Mouse (Mus musculus) hindbrain, embryonic 12.5 days (tissue): ENCODE data around the gene Kcne2. TPM values are rescaled to one million over a fixed set of nuclear protein-coding genes. Genes with fewer than 3 reads are reported as not detected.

Source experiments
- ATAC-seq: fragments of 200-750 bp; cut with Nextera tagmentation; 2 replicates; pipeline ENCODE4 v1.8.0; 2017; ENCODE audit warnings: moderate TSS enrichment; ENCODE audit not compliant: low FRiP score
- H3K27ac ChIP-seq: fragments of 300-500 bp; sonication (generic); 2 replicates; pipeline ENCODE4 v1.5.1; 2016; ENCODE audit warnings: mild to moderate bottlenecking
- H3K27me3 ChIP-seq: fragments of 300-500 bp; sonication (generic); 2 replicates; pipeline ENCODE4 v1.6.1; 2016; ENCODE audit warnings: mild to moderate bottlenecking
- H3K36me3 ChIP-seq: fragments of 300-500 bp; sonication (generic); 2 replicates; pipeline ENCODE4 v1.6.1; 2016; ENCODE audit warnings: mild to moderate bottlenecking
- H3K4me1 ChIP-seq: fragments of 300-500 bp; sonication (generic); 2 replicates; pipeline ENCODE4 v1.6.1; 2016
- H3K4me2 ChIP-seq: fragments of 300-500 bp; sonication (generic); replicated peaks from 2 replicates; pipeline ENCODE4 v1.6.1; 2016; ENCODE audit warnings: mild to moderate bottlenecking
- H3K4me3 ChIP-seq: fragments of 300-500 bp; sonication (generic); 2 replicates; pipeline ENCODE4 v1.5.1; 2016; ENCODE audit warnings: mild to moderate bottlenecking
- H3K9ac ChIP-seq: fragments of 300-500 bp; sonication (generic); 2 replicates; pipeline ENCODE4 v1.6.1; 2016; ENCODE audit warnings: mild to moderate bottlenecking, moderate library complexity
- H3K9me3 ChIP-seq: fragments of 300-500 bp; sonication (generic); replicated peaks from 2 replicates; pipeline ENCODE4 v1.6.1; 2016; ENCODE audit warnings: mild to moderate bottlenecking
- WGBS: fragments of 180-500 bp; shearing (Covaris S2); methylation state at CpG from one replicate; pipeline ENCODE4 v1.1.7; 2016; 5-methylcytosine and 5-hydroxymethylcytosine counted together
- polyA plus RNA-seq: library from polyadenylated mRNA; unstranded; fragments of >200 nt; fragmentation: Nextera tagmentation; extraction: Ambion mirVana; gene quantifications from 2 replicates; pipeline ENCODE4 v1.2.1, GENCODE M21; 2016

Gene Kcne2
- 17.7 and 25.6 TPM in 2 replicates for polyA plus RNA-seq

GRCm38 (mm10) chr16:92292101-92292500, at the start of gene Kcne2:
TSS of gene Kcne2 (plus strand) at chr16:92292389.
- Histone ChIP-seq H3K36me3 (no peaks in the 10 kb centered on the region), H3K4me3 (no peak within 1 kb of the TSS), H3K27ac (no peak within 1 kb of the TSS), H3K4me2 (no peak within 1 kb of the TSS), H3K9ac (no peak within 1 kb of the TSS), H3K27me3 (no peaks in the 10 kb centered on the region), H3K9me3 (no peaks in the 10 kb centered on the region), H3K4me1 (peaks cover 7% of the 10 kb centered on the region)
- no peak for ATAC-seq
- 75% methylated on average over 10 of the region's 10 CpGs for WGBS

DNA sequence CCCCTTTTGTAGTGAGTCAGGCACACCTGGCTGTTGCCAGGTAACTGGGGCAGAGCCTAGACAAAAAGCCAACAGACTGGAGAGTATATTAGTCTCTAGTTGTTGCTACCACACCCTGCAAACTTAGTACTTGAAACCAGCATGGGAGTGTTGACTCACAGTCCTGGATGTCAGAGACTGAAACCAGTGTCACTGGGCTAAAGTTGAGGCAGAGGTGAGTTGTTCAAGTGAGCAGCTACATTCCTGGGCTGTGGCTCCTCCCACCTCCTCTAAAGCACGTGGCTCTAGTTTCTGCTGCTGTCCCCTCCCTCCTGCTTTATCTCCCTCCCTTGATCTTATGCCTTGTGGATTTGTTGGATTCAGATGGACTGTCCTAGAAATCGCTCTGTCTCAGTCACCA, 46.3 kb upstream of the Kcne2 start:
- no peak overlapping the region for H3K4me2 ChIP-seq
- no peaks in the 10 kb centered on the region for H3K27me3 ChIP-seq
- ATAC-seq = no peak
- no peaks in the 10 kb centered on the region for H3K36me3 ChIP-seq
- H3K4me1 ChIP-seq = no peaks in the 10 kb centered on the region
- no peak overlapping the region for H3K27ac ChIP-seq
- 50% methylated on average over 2 of the region's 2 CpGs for WGBS
- H3K9me3 ChIP-seq = no peaks in the 10 kb centered on the region
- no peak overlapping the region for H3K4me3 ChIP-seq
- no peak overlapping the region for H3K9ac ChIP-seq

- no peak for ATAC-seq
- Histone ChIP-seq H3K4me2 (no peak overlapping the region), H3K4me3 (no peak overlapping the region), H3K9ac (no peak overlapping the region), H3K36me3 (no peaks in the 10 kb centered on the region), H3K4me1 (no peaks in the 10 kb centered on the region), H3K27ac (no peak overlapping the region), H3K9me3 (no peaks in the 10 kb centered on the region), H3K27me3 (no peaks in the 10 kb centered on the region)
- WGBS = 54% methylated on average over 2 of the region's 2 CpGs
Observed at GRCm38 (mm10) chr16:92246974-92247373, 45.2 kb upstream of the Kcne2 start.

DNA sequence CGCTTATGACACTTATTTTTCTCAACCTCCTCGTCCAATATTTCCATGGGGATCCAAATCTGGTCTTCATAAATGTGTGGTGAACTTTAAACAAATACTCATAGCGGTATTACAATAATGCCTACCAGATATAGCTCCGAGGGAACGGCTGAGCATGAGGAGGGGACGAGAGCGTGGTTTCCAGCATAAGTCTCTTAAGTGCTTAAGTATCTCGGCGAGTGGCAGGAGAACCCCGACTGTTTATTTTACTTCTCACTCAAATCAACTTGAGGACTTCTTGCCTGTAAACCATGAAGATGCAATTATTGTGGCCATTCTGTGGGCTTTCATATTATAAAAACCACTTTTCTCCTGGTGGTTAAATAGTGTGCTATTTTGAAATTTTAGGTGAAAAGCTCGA, 44.5 kb upstream of the Kcne2 start:
- Histone ChIP-seq H3K9me3 (no peaks in the 10 kb centered on the region), H3K4me1 (no peaks in the 10 kb centered on the region), H3K4me3 (no peak overlapping the region), H3K9ac (no peak overlapping the region), H3K27ac (no peak overlapping the region), H3K36me3 (no peaks in the 10 kb centered on the region), H3K27me3 (no peaks in the 10 kb centered on the region), H3K4me2 (no peak overlapping the region)
- ATAC-seq = no peak
- WGBS = 87% methylated on average over 11 of the region's 11 CpGs

- Histone ChIP-seq H3K4me1 (no peaks in the 10 kb centered on the region), H3K36me3 (no peaks in the 10 kb centered on the region), H3K27ac (no peak overlapping the region), H3K9ac (no peak overlapping the region), H3K9me3 (no peaks in the 10 kb centered on the region), H3K4me3 (no peak overlapping the region), H3K4me2 (no peak overlapping the region), H3K27me3 (no peaks in the 10 kb centered on the region)
- WGBS = 88% methylated on average over 3 of the region's 3 CpGs
- ATAC-seq = no peak
Observed at GRCm38 (mm10) chr16:92249681-92250080, 42.5 kb upstream of the Kcne2 start.

DNA sequence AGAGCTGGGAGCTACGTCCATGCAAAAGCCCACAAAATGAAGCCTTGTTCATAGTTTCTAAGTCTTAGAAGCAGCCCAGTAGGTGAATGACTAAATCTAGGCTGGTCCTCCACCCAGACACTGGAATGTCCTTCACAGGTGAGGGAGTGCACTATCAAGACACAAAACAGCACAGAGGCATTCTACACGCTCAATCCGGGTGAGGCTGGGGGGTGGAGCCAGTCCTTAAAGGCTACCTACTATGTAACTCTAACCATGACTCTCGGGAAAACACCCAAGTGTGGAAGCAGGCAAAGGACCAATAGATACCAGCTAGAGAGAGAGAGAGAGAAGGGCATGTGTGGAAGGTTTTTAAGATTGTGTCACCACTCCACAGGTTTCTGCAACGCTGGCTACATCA, 41.7 kb upstream of the Kcne2 start:
- ATAC-seq = no peak
- H3K9ac ChIP-seq = no peak overlapping the region
- WGBS = 91% methylated on average over 5 of the region's 5 CpGs
- H3K4me1 ChIP-seq = no peaks in the 10 kb centered on the region
- no peaks in the 10 kb centered on the region for H3K9me3 ChIP-seq
- no peak overlapping the region for H3K4me2 ChIP-seq
- H3K27ac ChIP-seq = no peak overlapping the region
- H3K36me3 ChIP-seq = no peaks in the 10 kb centered on the region
- H3K4me3 ChIP-seq = no peak overlapping the region
- no peaks in the 10 kb centered on the region for H3K27me3 ChIP-seq

GRCm38 (mm10) chr16:92254316-92254715, 37.9 kb upstream of the Kcne2 start:
- 77% methylated on average over 3 of the region's 3 CpGs for WGBS
- ATAC-seq = no peak

GRCm38 (mm10) chr16:92267861-92268260, 24.3 kb upstream of the Kcne2 start:
- Histone ChIP-seq H3K4me3 (no peak overlapping the region), H3K27me3 (no peaks in the 10 kb centered on the region), H3K27ac (no peak overlapping the region), H3K9ac (no peak overlapping the region), H3K4me2 (no peak overlapping the region), H3K36me3 (no peaks in the 10 kb centered on the region), H3K4me1 (no peaks in the 10 kb centered on the region), H3K9me3 (no peaks in the 10 kb centered on the region)
- WGBS = 78% methylated on average over 12 of the region's 12 CpGs
- ATAC-seq = no peak

More at GRCm38 (mm10) chr16:92254316-92254715, 37.9 kb upstream of the Kcne2 start:
- no peaks in the 10 kb centered on the region for H3K36me3 ChIP-seq
- no peaks in the 10 kb centered on the region for H3K9me3 ChIP-seq
- no peak overlapping the region for H3K4me2 ChIP-seq
- no peak overlapping the region for H3K4me3 ChIP-seq
- H3K27me3 ChIP-seq = no peaks in the 10 kb centered on the region
- no peaks in the 10 kb centered on the region for H3K4me1 ChIP-seq
- no peak overlapping the region for H3K9ac ChIP-seq
- H3K27ac ChIP-seq = no peak overlapping the region

DNA sequence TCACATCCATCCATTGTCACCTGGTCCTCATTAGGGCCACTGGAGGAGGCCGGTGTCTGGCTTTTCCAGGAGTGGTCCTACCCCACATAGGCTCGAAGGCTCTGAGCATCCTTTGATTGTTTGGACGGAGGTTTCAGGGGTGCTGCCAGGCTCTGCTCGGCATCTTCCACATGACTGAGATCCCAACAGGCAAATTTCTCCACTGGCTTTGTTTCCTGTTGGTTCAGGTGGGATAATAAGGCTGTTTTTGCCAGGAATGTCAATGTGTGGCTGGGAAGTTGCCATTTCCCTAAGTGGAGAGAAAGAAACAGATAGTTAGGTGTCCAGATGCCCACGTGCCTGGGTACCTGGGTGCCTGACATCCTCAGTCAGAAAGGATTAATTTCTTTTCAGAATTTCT, 17.7 kb upstream of the Kcne2 start:
- Histone ChIP-seq H3K4me3 (no peak overlapping the region), H3K27me3 (no peaks in the 10 kb centered on the region), H3K9ac (no peak overlapping the region), H3K36me3 (no peaks in the 10 kb centered on the region), H3K4me2 (no peak overlapping the region), H3K4me1 (no peaks in the 10 kb centered on the region), H3K9me3 (no peaks in the 10 kb centered on the region), H3K27ac (no peak overlapping the region)
- 73% methylated on average over 5 of the region's 5 CpGs for WGBS
- ATAC-seq = no peak

DNA sequence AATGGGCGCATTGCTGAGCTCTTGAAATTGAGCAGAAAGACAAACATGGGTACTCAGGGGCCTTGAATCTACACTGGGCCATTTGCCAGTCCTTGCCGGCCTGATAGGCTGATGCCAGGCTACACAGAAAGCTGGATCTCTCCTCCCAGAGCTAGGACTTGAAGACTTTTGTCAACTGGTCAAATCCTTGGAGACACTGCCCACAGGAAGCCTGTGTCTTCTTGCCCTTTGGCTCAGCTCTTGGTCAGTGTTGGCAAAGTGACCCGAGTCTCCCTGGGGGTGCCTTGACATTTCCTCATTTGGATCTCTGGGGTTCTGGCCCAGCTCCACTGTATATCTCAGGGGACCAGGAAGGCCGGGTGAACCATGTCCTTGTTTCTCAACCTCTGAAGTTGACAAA, 16.7 kb upstream of the Kcne2 start:
- no peaks in the 10 kb centered on the region for H3K36me3 ChIP-seq
- no peak overlapping the region for H3K27ac ChIP-seq
- H3K4me3 ChIP-seq = no peak overlapping the region
- 88% methylated on average over 4 of the region's 4 CpGs for WGBS
- no peak overlapping the region for H3K9ac ChIP-seq
- H3K27me3 ChIP-seq = no peaks in the 10 kb centered on the region
- H3K9me3 ChIP-seq = no peaks in the 10 kb centered on the region
- no peaks in the 10 kb centered on the region for H3K4me1 ChIP-seq
- ATAC-seq = no peak
- no peak overlapping the region for H3K4me2 ChIP-seq

- no peaks in the 10 kb centered on the region for H3K9me3 ChIP-seq
- H3K4me1 ChIP-seq = no peaks in the 10 kb centered on the region
- no peak overlapping the region for H3K27ac ChIP-seq
- H3K9ac ChIP-seq = no peak overlapping the region
- no peak overlapping the region for H3K4me2 ChIP-seq
- H3K36me3 ChIP-seq = no peaks in the 10 kb centered on the region
- H3K27me3 ChIP-seq = no peaks in the 10 kb centered on the region
- H3K4me3 ChIP-seq = no peak overlapping the region
- no peak for ATAC-seq
- WGBS = 70% methylated on average over 5 of the region's 5 CpGs
Observed at GRCm38 (mm10) chr16:92282671-92283070, 9.5 kb upstream of the Kcne2 start.

GRCm38 (mm10) chr16:92285068-92285467, 7.1 kb upstream of the Kcne2 start:
- WGBS = 53% methylated on average over 10 of the region's 10 CpGs
- H3K4me3 ChIP-seq = no peak overlapping the region
- H3K36me3 ChIP-seq = no peaks in the 10 kb centered on the region
- no peak for ATAC-seq
- no peaks in the 10 kb centered on the region for H3K9me3 ChIP-seq
- H3K27me3 ChIP-seq = no peaks in the 10 kb centered on the region
- H3K4me2 ChIP-seq = no peak overlapping the region
- H3K4me1 ChIP-seq = no peaks in the 10 kb centered on the region
- no peak overlapping the region for H3K27ac ChIP-seq
- H3K9ac ChIP-seq = no peak overlapping the region

DNA sequence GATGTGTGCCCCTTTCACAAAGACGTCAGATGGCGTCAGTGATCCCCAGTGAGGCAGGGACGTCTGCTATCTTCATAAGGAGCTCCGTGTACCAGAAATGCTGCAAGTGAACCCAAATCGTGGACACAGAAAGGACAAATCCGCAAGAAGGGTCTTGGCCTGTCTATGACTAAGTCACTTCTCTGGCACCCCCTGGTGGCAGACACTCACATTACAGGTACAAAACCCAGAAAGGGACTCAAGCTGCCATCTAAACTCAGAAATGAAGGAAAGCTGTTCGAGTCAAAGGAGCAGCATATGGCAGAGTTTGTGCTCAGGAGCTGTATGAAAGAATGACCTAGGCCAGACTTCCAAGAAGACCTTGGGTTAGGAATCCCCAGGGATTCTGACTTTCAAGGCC, 5.6 kb upstream of the Kcne2 start:
- H3K27me3 ChIP-seq = no peaks in the 10 kb centered on the region
- ATAC-seq = no peak
- H3K9ac ChIP-seq = no peak overlapping the region
- H3K9me3 ChIP-seq = no peaks in the 10 kb centered on the region
- no peaks in the 10 kb centered on the region for H3K36me3 ChIP-seq
- 15% methylated on average over 7 of the region's 7 CpGs for WGBS
- H3K4me3 ChIP-seq = no peak overlapping the region
- H3K27ac ChIP-seq = no peak overlapping the region
- H3K4me1 ChIP-seq = no peaks in the 10 kb centered on the region
- no peak overlapping the region for H3K4me2 ChIP-seq

- no peak overlapping the region for H3K4me3 ChIP-seq
- no peak overlapping the region for H3K27ac ChIP-seq
- no peaks in the 10 kb centered on the region for H3K9me3 ChIP-seq
- H3K4me2 ChIP-seq = no peak overlapping the region
- no peaks in the 10 kb centered on the region for H3K4me1 ChIP-seq
- WGBS = 84% methylated on average over 9 of the region's 9 CpGs
- H3K27me3 ChIP-seq = no peaks in the 10 kb centered on the region
- no peak for ATAC-seq
- H3K36me3 ChIP-seq = no peaks in the 10 kb centered on the region
- no peak overlapping the region for H3K9ac ChIP-seq
Observed at GRCm38 (mm10) chr16:92288778-92289177, 3.4 kb upstream of the Kcne2 start.
